Mouse (Mus musculus): ENCODE results near the gene Gys2.
"Not testable (repeated sequence)": the region's sequence is repeated elsewhere in the genome, so short reads cannot be mapped to it uniquely, and the experiment has no call there.

The Gys2 gene

DNA sequence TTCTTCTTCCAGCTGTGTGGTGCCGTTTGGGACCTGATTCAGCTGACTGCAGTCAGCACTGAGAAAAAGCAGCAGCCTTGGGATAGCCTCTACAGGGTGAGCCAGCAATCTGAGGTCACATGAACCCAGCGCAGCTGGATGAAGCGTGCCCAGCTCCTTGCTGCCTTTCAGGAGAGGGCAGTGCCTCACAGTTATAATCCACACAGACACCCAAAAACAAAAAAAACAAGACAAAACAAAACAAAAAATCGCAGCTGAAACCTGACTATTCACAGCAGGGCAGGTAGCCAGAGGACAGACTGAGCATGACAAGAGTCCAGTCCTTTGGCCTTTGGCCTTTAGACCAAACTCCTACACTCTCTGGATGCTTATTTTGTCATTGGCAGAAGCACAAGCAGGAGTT, at the start of gene Gys2:
Gene Gys2, minus strand, starts transcription at position 309 of the 403 bp plus-strand sequence.
- no peak for DNase-seq (ENCODE audit: low spot score)

DNA sequence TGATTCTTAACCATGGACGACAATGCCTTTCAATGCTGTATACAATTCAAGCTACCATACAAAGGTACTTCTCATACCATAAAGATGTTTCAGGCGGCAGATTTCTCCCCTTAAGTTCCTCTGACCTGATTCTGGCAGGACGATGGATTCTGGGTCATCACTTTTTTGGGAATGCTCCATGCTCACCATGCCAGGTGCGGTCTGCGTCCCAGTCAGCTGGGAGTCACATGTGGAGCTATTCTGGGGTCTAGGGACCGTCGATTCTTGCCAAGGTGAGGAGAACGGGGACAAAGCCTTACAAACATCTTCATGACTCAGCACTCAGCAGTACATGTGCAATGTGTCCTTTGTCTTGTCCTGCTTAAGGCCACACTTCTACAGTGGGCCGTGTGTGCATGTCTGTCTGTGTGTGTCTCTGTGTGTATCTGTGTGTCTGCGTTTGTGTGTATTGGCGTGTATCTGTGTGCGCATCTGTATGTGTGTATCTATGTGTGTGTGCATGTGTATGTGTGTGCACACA, 48.7 kb upstream of the Gys2 start:
- DNase-seq (ENCODE audit: low spot score): no peak

DNA sequence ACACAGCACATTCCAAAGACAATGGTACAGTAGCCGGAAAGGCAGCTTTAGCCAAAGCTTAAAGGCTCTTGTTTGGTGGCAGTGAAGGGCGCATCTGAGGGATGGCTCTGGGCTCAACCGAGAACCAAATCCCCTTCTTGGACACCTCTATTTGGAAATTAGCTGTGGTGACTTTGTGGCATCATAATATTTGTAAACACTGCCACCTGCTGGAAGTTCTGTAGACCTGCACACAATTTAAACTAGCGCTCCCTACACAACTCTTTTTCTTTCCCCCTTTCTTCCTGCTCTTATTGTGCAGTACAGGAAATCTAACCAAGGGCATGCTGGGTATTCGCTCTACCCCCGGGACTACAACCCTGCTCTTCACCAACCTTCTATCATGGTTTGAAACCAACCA, 46.2 kb upstream of the Gys2 start:
- peak; percentile 44 for DNase-seq (ENCODE audit: low spot score)

DNA sequence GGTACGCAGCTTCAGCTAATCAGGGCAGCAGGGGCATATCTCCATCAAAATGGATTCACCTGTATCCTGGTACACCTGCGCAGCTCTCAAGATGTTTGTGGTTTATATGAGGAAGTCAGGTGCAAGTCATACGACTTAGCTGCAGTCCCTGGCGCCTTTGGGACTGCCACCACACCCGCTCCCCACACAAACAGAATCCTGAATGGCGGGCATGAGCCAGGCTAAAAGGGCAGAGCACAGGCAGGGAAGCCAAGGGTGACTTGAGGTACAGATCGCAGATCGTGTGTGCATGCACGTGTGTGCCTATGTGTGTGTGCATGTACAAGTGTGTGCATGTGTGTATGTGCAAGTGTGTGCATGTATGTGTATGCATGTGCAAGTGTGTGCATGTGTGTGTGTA, 42.5 kb upstream of the Gys2 start:
- not testable (repeated sequence) for DNase-seq (ENCODE audit: low spot score)

DNA sequence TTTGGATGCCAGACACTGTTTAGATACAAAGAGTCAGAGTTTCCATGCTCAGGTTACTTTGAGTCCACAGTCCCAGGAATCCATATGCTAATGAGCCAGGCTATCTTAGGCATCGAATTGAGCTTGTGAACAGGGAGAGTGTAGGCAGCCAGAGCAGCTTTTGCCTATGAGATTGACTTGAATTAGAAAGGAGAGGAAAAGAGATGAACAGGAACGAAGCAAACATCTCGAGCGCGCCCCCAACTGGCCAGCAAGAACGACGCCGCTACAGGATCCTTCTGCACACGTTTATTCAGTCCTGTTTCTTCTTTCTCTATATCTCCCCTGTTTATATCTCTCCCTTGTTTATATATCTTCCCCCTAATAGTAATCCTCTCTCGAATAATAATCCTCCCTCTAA, 42.0 kb upstream of the Gys2 start:
- no peak for DNase-seq (ENCODE audit: low spot score)

DNA sequence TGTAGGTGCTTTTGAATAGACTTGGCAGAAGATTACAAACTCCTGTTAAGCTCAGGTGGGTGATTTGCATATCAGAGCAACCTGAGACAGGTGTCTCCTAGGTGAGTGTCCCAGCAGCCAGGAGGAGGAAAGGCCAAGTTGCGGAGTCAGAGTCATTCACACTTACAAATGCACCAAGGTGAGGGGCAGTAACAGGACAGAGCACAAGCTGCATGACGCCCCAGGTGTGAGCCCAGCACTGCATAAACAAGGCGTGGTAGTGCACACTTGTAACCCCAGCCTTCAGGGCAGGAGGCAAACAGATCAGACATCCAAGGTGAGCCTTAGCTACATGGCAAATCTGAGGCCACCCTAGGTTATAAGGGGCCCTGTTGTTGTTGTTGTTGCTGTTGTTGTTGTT, 40.0 kb upstream of the Gys2 start:
- DNase-seq (ENCODE audit: low spot score): no peak

DNA sequence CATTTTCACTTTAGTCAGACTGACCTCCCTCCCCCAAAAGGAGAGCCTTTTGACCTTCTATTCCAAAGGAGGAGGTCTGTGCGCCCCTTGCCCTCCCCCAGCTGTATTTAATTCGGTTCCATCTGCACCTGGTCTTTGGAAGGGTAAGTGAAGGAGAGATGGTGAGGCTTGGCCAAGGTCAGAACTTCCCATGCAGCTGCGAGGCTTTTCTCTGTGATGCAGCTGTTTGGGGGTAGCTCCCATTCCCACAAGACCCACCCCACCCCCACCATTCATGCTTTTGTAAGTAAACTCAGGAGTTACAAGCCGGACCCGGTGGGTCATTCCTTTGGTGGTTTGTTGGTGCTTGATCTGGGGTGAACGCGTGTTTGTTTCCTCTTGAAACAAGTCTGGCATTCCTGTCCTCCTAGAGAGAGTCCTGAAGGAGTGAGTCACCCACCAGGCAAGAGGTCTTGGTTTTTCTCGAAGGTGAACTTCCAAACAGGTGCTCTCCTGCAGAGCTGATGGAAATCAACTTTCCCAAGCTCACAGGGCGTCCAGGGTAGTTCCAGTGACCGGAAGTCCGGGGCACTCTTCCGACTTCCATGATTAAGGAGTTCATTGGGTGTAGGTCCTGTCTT, 38.7 kb upstream of the Gys2 start:
- no peak for DNase-seq (ENCODE audit: low spot score)

DNA sequence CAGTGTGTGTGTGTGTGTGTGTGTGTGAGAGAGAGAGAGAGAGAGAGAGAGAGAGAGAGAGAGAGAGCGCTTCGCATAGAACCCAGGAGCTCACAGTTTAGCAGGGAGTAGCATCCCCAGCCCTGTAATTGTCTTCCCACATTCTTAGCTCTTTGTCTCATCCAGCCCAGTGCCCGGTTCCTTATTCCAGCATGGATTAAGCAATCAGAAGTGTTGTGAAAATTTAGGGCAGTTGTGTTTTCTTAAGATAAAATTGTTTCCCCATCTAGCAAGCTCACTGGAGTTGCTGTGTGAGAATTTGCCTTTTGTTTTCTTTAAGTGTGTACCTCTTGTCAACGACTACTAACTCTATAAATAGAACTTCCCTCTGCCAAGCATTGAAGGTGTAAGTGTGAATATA, 35.8 kb upstream of the Gys2 start:
- DNase-seq (ENCODE audit: low spot score): no peak

DNA sequence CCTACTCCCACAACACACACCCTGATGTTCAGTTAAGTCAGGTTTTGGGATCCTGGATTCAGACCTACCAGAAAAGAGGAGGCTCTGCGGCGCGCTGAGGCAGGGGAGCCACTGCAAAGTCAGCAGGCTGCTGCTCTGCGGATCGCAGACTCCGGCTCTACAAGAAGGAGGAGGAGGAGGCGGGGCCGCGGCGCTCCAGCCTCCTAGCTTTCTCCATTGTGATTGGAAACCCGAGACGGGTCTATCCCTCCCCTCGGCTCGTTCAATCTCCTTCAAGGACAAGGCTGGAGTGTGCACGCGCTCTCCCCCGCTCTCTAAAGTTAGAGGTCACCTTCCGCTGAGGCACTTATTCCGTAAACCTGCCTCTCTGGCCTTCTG, 34.9 kb upstream of the Gys2 start, which contains the start of gene Ldhb:
Gene Ldhb, minus strand, starts transcription at position 173 of the 378 bp plus-strand sequence.
- no peak for DNase-seq (ENCODE audit: low spot score)

DNA sequence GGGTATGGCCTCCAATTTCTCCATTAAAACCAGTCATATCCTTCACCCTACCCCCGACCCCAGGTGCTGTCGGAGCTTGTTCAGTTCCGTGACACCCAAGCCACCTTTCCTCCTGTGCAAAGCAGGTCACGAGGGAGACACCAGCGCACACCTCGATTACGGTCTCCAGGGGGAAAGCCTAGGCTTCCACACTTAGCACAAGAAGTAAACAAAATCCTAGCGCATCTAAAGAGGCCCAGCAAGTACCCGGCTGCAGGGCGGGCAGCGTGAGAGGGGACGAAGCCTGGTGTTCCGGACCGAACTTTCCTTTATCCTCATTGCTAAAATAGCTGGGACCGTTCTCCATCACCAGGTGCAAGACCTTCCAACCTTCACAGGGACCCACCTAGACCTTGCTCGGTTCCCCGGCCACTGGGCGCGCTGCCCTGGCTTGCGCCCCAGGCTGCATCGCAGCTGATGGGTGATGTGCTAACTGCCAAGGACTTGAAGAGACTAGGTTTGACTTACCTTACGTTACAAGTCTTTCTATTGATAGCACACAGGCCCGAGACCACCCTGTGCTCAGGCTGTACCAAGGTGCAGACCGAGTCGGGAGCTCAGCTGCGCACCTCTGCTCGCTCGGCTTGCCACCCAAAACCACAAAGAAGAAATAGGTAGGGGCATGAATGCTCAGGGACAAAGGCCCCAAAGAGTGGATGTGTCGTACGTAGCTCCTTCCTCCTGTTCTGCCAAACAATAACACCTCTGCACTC, 34.3 kb upstream of the Gys2 start:
- DNase-seq (ENCODE audit: low spot score): no peak

DNA sequence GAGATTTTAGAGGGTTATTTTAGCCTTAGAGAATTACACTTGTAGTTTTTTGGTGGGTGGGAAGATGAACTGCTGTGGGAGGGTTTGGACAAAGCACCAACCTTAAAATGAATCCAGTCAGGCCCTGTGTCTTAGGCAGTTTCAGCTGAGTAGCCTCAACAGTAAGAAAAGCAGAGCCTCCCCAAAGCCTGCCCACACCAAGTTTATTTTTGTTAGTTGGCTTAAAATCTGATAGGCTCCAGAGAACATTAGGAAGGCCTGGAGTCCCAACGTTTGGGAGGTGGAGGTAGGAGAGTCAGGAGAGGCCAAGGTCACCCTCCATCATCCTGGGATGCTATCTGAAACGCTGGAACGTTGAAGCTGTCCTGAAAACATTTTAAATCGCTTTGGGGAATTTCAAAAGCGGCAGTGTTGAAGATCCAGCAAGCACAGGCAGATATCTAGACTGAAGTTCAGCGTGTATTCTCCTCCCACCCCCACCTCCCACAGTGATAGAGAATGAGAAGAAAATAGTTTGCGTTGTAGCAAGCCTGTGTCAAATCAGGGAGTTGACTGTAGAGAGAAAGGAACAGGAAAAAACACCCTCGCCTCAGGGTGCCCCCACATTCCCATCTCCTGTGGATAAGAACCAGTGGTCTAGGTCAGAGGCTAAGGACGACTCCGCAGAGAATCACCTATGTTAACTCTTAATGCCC, 33.6 kb upstream of the Gys2 start:
- DNase-seq (ENCODE audit: low spot score): no peak

DNA sequence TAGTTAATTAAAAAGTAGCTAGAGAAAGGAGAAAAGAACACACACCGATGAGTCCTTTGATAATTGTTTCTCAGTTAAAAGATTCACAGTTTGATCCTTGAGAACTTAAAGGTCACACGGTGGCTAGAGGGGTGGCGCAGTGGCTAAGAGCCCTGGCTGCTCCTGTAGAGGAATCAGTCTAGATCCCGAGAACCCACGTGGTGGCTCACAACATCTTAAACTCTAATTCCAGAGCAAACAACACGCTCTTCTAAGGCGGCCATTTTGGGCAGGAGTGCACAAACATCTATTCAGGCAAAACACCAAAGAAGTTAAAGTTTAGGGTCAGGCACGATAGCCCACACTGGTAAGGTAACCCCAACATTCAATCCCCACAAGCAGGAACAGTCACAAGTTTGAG, 30.7 kb upstream of the Gys2 start:
- no peak for DNase-seq (ENCODE audit: low spot score)

DNA sequence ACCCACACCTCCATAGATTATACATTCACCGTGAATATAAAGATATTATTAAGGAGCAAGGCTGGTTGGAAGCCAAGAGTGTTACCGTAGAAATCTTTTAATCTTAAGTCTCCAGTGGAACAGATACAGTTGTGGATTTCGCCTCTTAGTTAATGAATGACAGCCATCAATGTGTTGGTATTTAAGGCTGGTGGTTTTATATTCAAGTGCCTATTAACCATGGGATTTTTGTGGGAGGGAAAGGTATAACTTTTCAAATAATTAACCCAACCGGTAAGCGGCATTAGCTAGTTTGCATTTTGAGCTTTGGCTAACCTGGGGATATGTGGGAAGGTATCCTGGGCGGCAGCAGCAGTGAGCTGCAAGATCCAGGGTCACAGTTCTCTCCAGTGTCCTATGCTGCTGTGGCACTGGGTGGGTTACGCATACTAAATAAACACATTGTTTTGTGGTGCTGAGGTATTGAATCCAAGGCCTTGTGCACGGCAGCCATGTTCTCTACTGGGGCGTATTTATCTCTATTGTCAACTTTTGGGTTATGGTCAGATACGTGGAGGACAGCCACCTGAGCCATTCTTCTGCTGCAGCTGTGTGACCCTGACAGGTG, 29.7 kb upstream of the Gys2 start:
- no peak for DNase-seq (ENCODE audit: low spot score)

DNA sequence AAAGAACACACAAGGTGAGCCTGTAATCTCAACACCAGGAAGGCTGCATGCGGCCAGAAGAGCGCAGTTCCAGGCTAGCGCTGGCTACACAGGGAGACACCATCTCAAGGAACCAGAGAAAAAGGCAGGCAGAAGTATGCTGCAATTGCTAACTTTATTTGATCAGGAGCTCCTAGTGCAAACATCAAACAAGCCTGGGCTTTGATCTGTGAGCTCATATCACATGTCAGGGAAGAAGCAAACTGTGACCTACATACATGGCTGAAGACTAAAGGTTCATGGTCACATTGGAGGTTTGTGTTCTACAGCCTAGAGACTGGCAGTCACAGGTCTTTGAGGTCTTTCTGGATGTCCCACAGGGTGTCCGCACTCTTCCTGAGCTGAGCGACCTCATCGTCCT, 17.2 kb upstream of the Gys2 start:
- not testable (repeated sequence) for DNase-seq (ENCODE audit: low spot score)

DNA sequence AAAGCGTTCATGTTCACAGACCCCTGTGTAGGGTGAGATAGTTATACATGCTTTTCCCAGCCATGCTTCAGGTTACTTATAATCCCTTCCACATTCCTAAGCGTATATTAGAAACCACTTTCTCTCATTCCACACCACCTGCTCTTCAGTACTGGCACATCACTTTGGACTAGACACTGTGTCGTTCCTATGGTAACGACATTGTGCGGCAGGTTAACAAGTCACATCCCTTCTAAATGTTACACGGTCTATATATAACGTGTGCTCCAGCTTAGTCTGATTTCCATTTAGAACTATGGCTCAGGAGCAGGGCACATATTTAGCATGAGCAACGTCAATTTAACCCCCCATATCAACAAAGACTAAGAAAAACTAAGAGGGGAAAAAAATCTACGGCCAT, 14.7 kb upstream of the Gys2 start:
- DNase-seq (ENCODE audit: low spot score): no peak

DNA sequence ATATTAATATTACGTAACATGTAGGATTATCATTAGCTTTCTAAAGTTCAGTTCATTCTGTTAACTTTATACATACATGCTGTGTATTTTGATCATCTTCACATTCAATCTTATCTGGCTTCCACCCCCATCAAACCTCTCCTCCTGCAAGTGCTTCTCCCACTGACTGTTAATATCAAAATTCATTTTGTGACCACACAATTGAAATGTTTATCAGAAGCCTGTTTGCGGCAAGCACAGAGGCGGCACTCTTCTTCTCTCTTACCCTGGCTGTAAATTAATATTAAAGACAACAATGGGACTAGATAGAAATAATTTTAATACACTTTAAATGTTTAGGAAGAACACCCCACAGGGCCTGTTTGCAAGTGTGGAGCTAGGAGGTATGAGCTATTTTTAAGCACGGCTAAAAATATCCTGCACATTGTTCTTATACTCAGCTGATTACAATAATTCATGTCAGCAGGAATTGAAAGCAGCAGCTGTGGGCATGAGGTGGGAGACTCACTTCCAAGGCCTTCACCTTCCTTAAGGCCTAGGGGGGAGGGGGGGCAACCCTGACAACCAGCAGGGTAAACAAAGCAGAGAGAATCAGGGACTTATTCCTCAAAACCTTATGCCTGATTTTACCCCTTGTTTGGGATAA, 12.7 kb upstream of the Gys2 start:
- DNase-seq (ENCODE audit: low spot score): no peak

DNA sequence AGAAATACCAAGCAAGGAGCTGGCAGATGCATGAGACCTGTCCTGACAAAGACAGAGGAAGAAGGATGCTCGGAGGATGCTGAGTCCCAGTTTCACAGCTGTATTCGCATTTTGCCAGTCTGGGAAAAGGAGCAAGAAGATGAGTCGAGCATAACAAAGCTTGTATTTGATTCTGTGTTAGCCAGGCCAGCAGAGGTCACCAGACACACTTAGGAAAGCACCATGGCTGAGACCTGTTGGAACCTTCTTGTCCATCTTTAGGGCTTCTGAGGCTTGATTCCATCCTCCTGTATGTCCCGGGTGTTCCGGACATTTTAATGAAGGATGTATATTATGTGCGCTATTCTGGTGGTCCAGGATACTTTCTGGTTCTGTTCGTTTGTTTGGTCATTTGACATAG, 4.3 kb upstream of the Gys2 start:
- DNase-seq (ENCODE audit: low spot score): no peak

DNA sequence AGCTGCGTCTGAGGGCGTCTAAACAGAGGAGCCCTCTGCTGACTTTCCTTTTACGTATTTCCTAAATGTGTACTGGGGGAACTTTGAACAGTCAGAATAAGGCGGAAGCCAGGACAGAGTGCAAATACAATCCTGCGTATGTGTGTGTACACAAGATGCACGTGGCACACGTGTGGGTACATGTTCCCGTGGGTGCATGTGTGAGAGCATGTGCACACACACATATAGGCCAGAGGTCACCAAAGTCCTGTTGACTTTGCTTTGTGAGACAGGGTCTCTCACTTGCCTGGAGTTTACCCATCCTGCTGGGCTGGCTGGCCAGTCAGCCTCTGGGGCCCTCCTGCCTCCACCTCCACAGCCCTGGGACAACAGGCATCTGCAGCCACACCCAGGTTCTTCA, 1.8 kb downstream of the Gys2 start:
- no peak for DNase-seq (ENCODE audit: low spot score)

DNA sequence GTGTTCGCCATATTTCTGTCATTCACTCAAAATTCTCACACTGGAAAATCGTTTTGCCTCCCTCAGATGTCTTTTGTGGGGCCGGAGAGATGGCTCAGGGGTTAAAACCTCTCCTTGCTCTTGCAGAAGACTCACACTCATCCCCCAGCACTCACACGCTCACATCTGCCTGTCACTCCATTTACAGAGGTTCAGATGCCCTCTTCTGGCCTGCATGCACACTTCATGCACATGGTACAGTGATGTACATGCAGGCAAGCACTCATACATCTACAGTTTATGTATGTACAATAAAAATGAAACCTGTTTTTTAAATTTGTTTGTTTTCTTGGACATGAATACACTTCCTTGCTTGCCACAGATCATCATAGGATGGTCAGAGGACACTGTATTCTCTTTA, 3.3 kb downstream of the Gys2 start:
- DNase-seq (ENCODE audit: low spot score): no peak

DNA sequence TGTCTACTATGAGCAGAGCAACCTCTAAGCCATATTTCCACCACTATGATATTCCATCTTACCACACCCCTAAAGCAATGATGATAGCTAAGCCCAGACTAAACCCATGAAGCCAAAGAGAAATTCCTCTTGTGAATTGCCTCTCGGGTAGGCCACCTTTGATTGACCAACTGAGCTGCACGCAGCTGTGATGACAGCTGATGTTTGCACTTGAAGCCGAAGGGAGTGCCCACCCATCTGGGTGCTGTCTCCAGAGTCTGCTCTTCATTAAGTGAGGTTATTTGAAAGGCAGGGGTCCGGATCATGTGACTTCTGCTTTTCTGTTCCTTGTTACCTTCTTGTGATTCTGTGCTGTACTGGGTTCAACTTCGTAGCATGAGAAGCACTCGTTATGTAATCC, 10.7 kb downstream of the Gys2 start:
- DNase-seq (ENCODE audit: low spot score): no peak

DNA sequence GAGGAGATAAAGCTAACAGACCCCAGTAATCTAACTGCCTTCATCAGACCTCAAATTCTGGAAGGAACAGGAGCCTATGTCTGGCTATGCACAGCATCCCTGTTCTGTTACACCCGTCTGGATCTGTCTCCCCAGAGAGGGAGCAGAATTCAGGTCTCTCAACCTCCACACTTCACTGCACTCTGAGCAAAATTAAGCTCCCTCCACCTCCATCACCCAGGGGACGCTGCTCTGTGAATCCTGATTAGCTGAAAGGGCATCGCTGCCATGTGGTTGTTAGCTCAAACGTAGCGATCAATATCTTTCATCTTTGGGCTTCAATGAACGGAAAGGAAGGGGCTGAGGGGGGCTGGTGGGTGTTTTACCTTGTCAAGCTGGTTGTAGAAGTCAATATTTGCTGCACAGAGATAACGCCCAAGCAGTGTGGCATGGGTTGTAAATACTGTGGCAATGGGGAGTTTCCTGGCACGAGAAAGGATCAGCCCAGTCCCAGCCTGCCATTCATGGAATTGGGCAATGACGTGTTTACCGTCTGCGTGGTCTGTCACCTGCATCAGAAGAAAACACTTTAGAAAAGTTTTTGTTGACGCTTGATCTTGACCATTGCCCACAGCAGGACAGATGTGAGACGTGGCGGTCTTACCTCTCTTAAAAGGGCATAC, 13.8 kb downstream of the Gys2 start:
- DNase-seq (ENCODE audit: low spot score): no peak

DNA sequence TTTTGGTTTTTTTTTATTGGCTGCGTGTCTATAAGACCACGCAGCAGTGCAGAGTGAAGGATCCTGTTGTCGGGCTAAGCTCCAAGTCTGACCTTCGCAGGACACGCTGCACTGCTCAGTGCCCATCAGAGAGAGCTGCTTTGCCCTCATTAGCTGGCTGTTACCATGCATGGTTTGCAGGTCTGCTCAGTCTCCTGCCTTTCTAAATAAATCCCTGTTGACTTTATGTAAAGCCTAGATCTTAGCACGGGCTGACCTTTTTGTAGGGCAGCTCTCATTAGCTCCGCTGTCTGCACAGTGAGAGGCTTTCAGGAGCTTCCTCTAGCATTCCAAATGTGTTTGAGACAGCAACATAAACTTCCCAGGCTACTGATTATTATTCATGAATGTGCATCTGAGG, 14.9 kb downstream of the Gys2 start:
- no peak for DNase-seq (ENCODE audit: low spot score)
